Mouse (Mus musculus) splenic B cell, adult 2 months (primary cell): ENCODE results near the gene Nr1i3.

Source experiments
- DNase-seq: peaks from one replicate; pipeline ENCODE4 v3.0.0-alpha.2; 2011; ENCODE audit warnings: low read depth, low spot score
- H3K27me3 ChIP-seq: 2 replicates; pipeline ENCODE4 v1.6.1; 2012; ENCODE audit warnings: mild to moderate bottlenecking, low read length, moderate library complexity, mixed read lengths; ENCODE audit not compliant: control insufficient read depth, poor library complexity, insufficient read depth, severe bottlenecking
- H3K36me3 ChIP-seq: 2 replicates; pipeline ENCODE4 v1.6.1; 2012; ENCODE audit warnings: mild to moderate bottlenecking, low read length, moderate library complexity, mixed read lengths; ENCODE audit not compliant: control insufficient read depth, poor library complexity, insufficient read depth, severe bottlenecking

Nr1i3 gene

GRCm38 (mm10) chr1:171212854-171213253 lies 916 bp upstream of the Nr1i3 start:
- DNase-seq: no peak
- Histone ChIP-seq H3K36me3 (no peaks in the 10 kb centered on the region), H3K27me3 (no peaks in the 10 kb centered on the region)

- peaks cover 1% of the 10 kb centered on the region for H3K36me3 ChIP-seq
- DNase-seq: no peak
Measured at GRCm38 (mm10) chr1:171216241-171216955, 2.6 kb downstream of the Nr1i3 start.

GRCm38 (mm10) chr1:171220871-171221270 lies 7.1 kb downstream of the Nr1i3 start:
- peak; percentile 86 for DNase-seq
- Histone ChIP-seq H3K36me3 (peaks cover 1% of the 10 kb centered on the region), H3K27me3 (no peaks in the 10 kb centered on the region)

More at GRCm38 (mm10) chr1:171216241-171216955, 2.6 kb downstream of the Nr1i3 start:
- H3K27me3 ChIP-seq: no peaks in the 10 kb centered on the region

- DNase-seq: no peak
- H3K36me3 ChIP-seq: peaks cover 1% of the 10 kb centered on the region
- H3K27me3 ChIP-seq: no peaks in the 10 kb centered on the region
Measured at GRCm38 (mm10) chr1:171221281-171222193, 7.8 kb downstream of the Nr1i3 start.

- DNase-seq: peak; percentile 98
- peaks cover 1% of the 10 kb centered on the region for H3K36me3 ChIP-seq
- no peaks in the 10 kb centered on the region for H3K27me3 ChIP-seq
Measured at GRCm38 (mm10) chr1:171222238-171223155, 8.7 kb downstream of the Nr1i3 start, which contains the start of gene Tomm40l. Tomm40l (minus strand) TSS chr1:171222514.

- H3K27me3 ChIP-seq: no peaks in the 10 kb centered on the region
- peak; percentile 18 for DNase-seq
- H3K36me3 ChIP-seq: peaks cover 1% of the 10 kb centered on the region
Measured at GRCm38 (mm10) chr1:171223168-171223567, 9.4 kb downstream of the Nr1i3 start.

GRCm38 (mm10) chr1:171223796-171224195 lies 10.0 kb downstream of the Nr1i3 start:
- Histone ChIP-seq H3K27me3 (no peaks in the 10 kb centered on the region), H3K36me3 (peaks cover 1% of the 10 kb centered on the region)
- DNase-seq: no peak

- peaks cover 1% of the 10 kb centered on the region; the same call in 1 of the 2 replicates for H3K36me3 ChIP-seq
Measured at GRCm38 (mm10) chr1:171224857-171225256, 11.1 kb downstream of the Nr1i3 start, which contains the start of gene Apoa2. Apoa2 (plus strand) TSS chr1:171225054.

GRCm38 (mm10) chr1:171226780-171227179 lies 13.0 kb downstream of the Nr1i3 start:
- Histone ChIP-seq H3K27me3 (no peaks in the 10 kb centered on the region), H3K36me3 (no peaks in the 10 kb centered on the region)
- DNase-seq: no peak

More at GRCm38 (mm10) chr1:171224857-171225256, 11.1 kb downstream of the Nr1i3 start, which contains the start of gene Apoa2:
- H3K27me3 ChIP-seq: no peaks in the 10 kb centered on the region
- no peak for DNase-seq

GRCm38 (mm10) chr1:171227879-171228278 lies 14.1 kb downstream of the Nr1i3 start:
- Histone ChIP-seq H3K27me3 (no peaks in the 10 kb centered on the region), H3K36me3 (no peaks in the 10 kb centered on the region)
- DNase-seq: no peak

- no peaks in the 10 kb centered on the region for H3K36me3 ChIP-seq
- no peak for DNase-seq
- H3K27me3 ChIP-seq: no peaks in the 10 kb centered on the region
Measured at GRCm38 (mm10) chr1:171229750-171230149, 16.0 kb downstream of the Nr1i3 start.

- Histone ChIP-seq H3K27me3 (no peaks in the 10 kb centered on the region), H3K36me3 (no peaks in the 10 kb centered on the region; the same call in 1 of the 2 replicates)
- no peak for DNase-seq
Measured at GRCm38 (mm10) chr1:171230215-171230614, 16.4 kb downstream of the Nr1i3 start.

GRCm38 (mm10) chr1:171231844-171232243 lies 18.1 kb downstream of the Nr1i3 start:
- DNase-seq: peak; percentile 46
- no peaks in the 10 kb centered on the region for H3K27me3 ChIP-seq
- H3K36me3 ChIP-seq: no peaks in the 10 kb centered on the region; the same call in 1 of the 2 replicates

GRCm38 (mm10) chr1:171232348-171232747 lies 18.6 kb downstream of the Nr1i3 start:
- DNase-seq: no peak
- Histone ChIP-seq H3K27me3 (no peaks in the 10 kb centered on the region), H3K36me3 (no peaks in the 10 kb centered on the region; the same call in none of the 2 replicates)
